21 mouse cellular contexts compared by ENCODE assay signal in genomic region chr10:41763741-41764385, GRCm38 (mm10). TPM values are rescaled to one million over a fixed set of nuclear protein-coding genes. Genes with fewer than 3 reads are reported as not detected.
DNase-seq lines count a peak whose midpoint lies in the region; TF ChIP-seq lines count a peak whose summit lies in the region.
"Had no signal": no experiment of that assay in that cellular context is flagged by ENCODE, and none has a peak within 500 bp of the region (broad histone marks: within the 10 kb centered on the region; RNA-seq: fewer than 3 reads in every experiment).

No protein-coding gene starts in this region.

- H3K9me3 ChIP-seq in ES-E14 (ENCODE audit: control insufficient read depth, insufficient read depth, low read depth, low read length): no peaks in the 10 kb centered on the region
- H3K9me3 ChIP-seq: embryonic facial prominence, embryonic 12.5 days; embryonic facial prominence, embryonic 15.5 days; forebrain, embryonic 15.5 days; hindbrain, embryonic 10.5 days; hindbrain, embryonic 13.5 days; intestine, embryonic 15.5 days had no signal

- no peaks in the 10 kb centered on the region for H3K36me3 ChIP-seq in ES-E14 (ENCODE audit: control insufficient read depth, insufficient read depth, low read length, poor library complexity, severe bottlenecking)
- H3K36me3 ChIP-seq: embryonic facial prominence, embryonic 12.5 days; embryonic facial prominence, embryonic 15.5 days; forebrain, embryonic 15.5 days; hindbrain, embryonic 10.5 days; hindbrain, embryonic 13.5 days; intestine, embryonic 15.5 days had no signal

- no peak overlapping the region for H3K9ac ChIP-seq in ES-E14 (ENCODE audit: insufficient read depth, low read depth, low read length, poor library complexity, severe bottlenecking)
- H3K9ac ChIP-seq: embryonic facial prominence, embryonic 12.5 days; embryonic facial prominence, embryonic 15.5 days; forebrain, embryonic 15.5 days; hindbrain, embryonic 13.5 days; intestine, embryonic 15.5 days had no signal

- H3K4me1 ChIP-seq in ES-E14 (ENCODE audit: control insufficient read depth in 2 of 2, insufficient read depth in 2 of 2, low read length in 2 of 2, poor library complexity in 1 of 2): peaks cover 2 to 8% of the 10 kb centered on the region in 2 experiments; a peak in 3 of 4 replicates
- H3K4me1 ChIP-seq: embryonic facial prominence, embryonic 12.5 days; embryonic facial prominence, embryonic 15.5 days; forebrain, embryonic 15.5 days; hindbrain, embryonic 13.5 days; intestine, embryonic 15.5 days had no signal

- DNase-seq in testis, postnatal 10 days (ENCODE audit: low spot score): peak; percentile 36
- DNase-seq in testis, postnatal 14 days (ENCODE audit: low spot score): no peak
- DNase-seq in ES-E14 (ENCODE audit: low read depth, low spot score) (peak; percentile 47), ZHBTc4 (ENCODE audit: low read depth, low spot score) (peak; percentile 89)
- no peak for DNase-seq in left cerebral cortex, adult 18-20 months (ENCODE audit: low spot score in 2 of 2)
- DNase-seq in gastrocnemius, adult 18-20 months (ENCODE audit: low spot score): no peak
- DNase-seq: adrenal gland, adult 2 months; adrenal gland, postnatal 14 days; cerebellum, adult 11 months; cerebellum, adult 2 months; cerebellum, adult 9-11 months; cerebellum, postnatal 25 days; gastrocnemius, postnatal 10 days; gastrocnemius, postnatal 36 days had no signal

- in situ Hi-C loops in ES-E14 (cut with MboI; ENCODE audit: low sequenced_read_pairs in 2 of 2, unreplicated experiment in 2 of 2): no loop called here

- H3K27ac ChIP-seq in ES-E14 (ENCODE audit: insufficient read depth, low read depth, low read length, poor library complexity, severe bottlenecking): peak overlapping the region; percentile 3; the same call in 1 of the 2 replicates
- H3K27ac ChIP-seq: embryonic facial prominence, embryonic 12.5 days; embryonic facial prominence, embryonic 15.5 days; forebrain, embryonic 15.5 days; hindbrain, embryonic 10.5 days; hindbrain, embryonic 13.5 days; intestine, embryonic 15.5 days had no signal

- no peak overlapping the region for H3K4me3 ChIP-seq in ES-E14 (ENCODE audit: insufficient read depth in 1 of 2, low read depth in 1 of 2, low read length in 2 of 2, poor library complexity in 1 of 2, severe bottlenecking in 1 of 2)
- H3K4me3 ChIP-seq: embryonic facial prominence, embryonic 12.5 days; embryonic facial prominence, embryonic 15.5 days; forebrain, embryonic 15.5 days; hindbrain, embryonic 10.5 days; hindbrain, embryonic 13.5 days; intestine, embryonic 15.5 days had no signal

TF ChIP-seq in ES-E14, 5 proteins besides CTCF, POLR2A, EP300 and RAD21:
- no peak for TF ChIP-seq ZC3H11A (IDR thresholded peaks at IDR 0.05; ENCODE audit: borderline replicate concordance, low read depth, low read length)
- TF ChIP-seq MAFK (IDR thresholded peaks at IDR 0.05; ENCODE audit: insufficient read depth, low read depth, low read length): no peak
- TF ChIP-seq CHD2 (IDR thresholded peaks at IDR 0.05; ENCODE audit: low read depth, low read length): no peak
- no peak for TF ChIP-seq HCFC1 (IDR thresholded peaks at IDR 0.05; ENCODE audit: borderline replicate concordance, insufficient read depth, low read length)
- TF ChIP-seq ZNF384 (IDR thresholded peaks at IDR 0.05; ENCODE audit: low read depth, low read length): no peak

RNA-seq across cellular contexts. Expression of gene Cep57l1, which starts 45.8 kb away (rescaled TPM):
- total RNA-seq in ES-E14 (2012; rRNA removed): 29.3 and 32.0 TPM in 2 replicates
- 1 to 10 TPM; 5.4 to 7.3 TPM for total RNA-seq in left cerebral cortex, adult 18-20 months (2021)
- total RNA-seq in gastrocnemius, adult 18-20 months (2021): 1 to 10 TPM; 2.0 to 2.6 TPM

RNA-seq across cellular contexts. Expression of gene Sesn1, which starts 45.9 kb away (rescaled TPM):
- total RNA-seq in ES-E14 (2012; rRNA removed): 6.8 and 10.0 TPM in 2 replicates
- total RNA-seq in left cerebral cortex, adult 18-20 months (2021): 10 to 100 TPM; 49.4 to 52.7 TPM
- 10 to 100 TPM; 17.0 to 40.1 TPM for total RNA-seq in gastrocnemius, adult 18-20 months (2021)

RNA-seq across cellular contexts. Expression of gene Ccdc162, which starts 47.4 kb away (rescaled TPM):
- total RNA-seq in ES-E14 (2012; rRNA removed): 0.40 and 1.2 TPM in 2 replicates
- 1 to 10 TPM; 1.5 to 1.7 TPM for total RNA-seq in left cerebral cortex, adult 18-20 months (2021)
- total RNA-seq in gastrocnemius, adult 18-20 months (2021): 1 to 10 TPM; 1.0 TPM
- total RNA-seq: common myeloid progenitor, adult 5-6 weeks had no signal

Comparison
In these comparisons a context has a peak if more than half of its experiments do, and no peak if none do; other contexts are left out.
1. DNase-seq: peak in testis, postnatal 10 days (single experiment), ES-E14 (single experiment) and ZHBTc4 (single experiment); none in testis, postnatal 14 days (single experiment), left cerebral cortex, adult 18-20 months (0 of 2) and gastrocnemius, adult 18-20 months (single experiment).